Mouse (Mus musculus): ENCODE data around the gene Kcnj2. TPM values are rescaled to one million over a fixed set of nuclear protein-coding genes. Genes with fewer than 3 reads are reported as not detected.

Kcnj2 gene
- total RNA-seq, 4 experiments from 2014 or later, result 6.3 to 39.4 (median 22.9) TPM

- DNase-seq, result no peak
These were observed 27.0 kb downstream of the Kcnj2 start for GRCm38 (mm10) chr11:111092967-111093366.

GRCm38 (mm10) chr11:111096612-111097011 is 30.6 kb downstream of the Kcnj2 start:
- DNase-seq, result no peak

GRCm38 (mm10) chr11:111100131-111100530 is 34.2 kb downstream of the Kcnj2 start:
- DNase-seq, result no peak

- DNase-seq, result no peak
These were observed 34.7 kb downstream of the Kcnj2 start for GRCm38 (mm10) chr11:111100651-111101050.

- DNase-seq, result no peak
These were observed 35.7 kb downstream of the Kcnj2 start for GRCm38 (mm10) chr11:111101620-111102176.

GRCm38 (mm10) chr11:111104422-111104821 is 38.5 kb downstream of the Kcnj2 start:
- DNase-seq, result no peak

- DNase-seq, result no peak
These were observed 42.2 kb downstream of the Kcnj2 start for GRCm38 (mm10) chr11:111108130-111108529.

- DNase-seq, result no peak
These were observed 55.5 kb downstream of the Kcnj2 start for GRCm38 (mm10) chr11:111121514-111121913.

GRCm38 (mm10) chr11:111123324-111123723 is 57.4 kb downstream of the Kcnj2 start:
- DNase-seq, result no peak

GRCm38 (mm10) chr11:111125963-111126362 is 60.0 kb downstream of the Kcnj2 start:
- no peak for DNase-seq

Other genes with a start within 250 kb of the Kcnj2 start
- gene Kcnj16, start 98.1 kb upstream of the Kcnj2 start, total RNA-seq (2022), result under 1 TPM in 1 of 4 experiments, not detected in 3; 0.11 TPM